ENCODE assay signal across 9 mouse cellular contexts in genomic region chr13:31809701-31810100, GRCm38 (mm10). TPM values are rescaled to one million over a fixed set of nuclear protein-coding genes. Genes with fewer than 3 reads are reported as not detected.
DNase-seq lines count a peak whose midpoint lies in the region; ATAC-seq lines count a peak whose summit lies in the region.
"Had no signal": no experiment of that assay in that cellular context is flagged by ENCODE, and none has a peak within 500 bp of the region (broad histone marks: within the 10 kb centered on the region; RNA-seq: fewer than 3 reads in every experiment).

No protein-coding gene starts in this region.

- H3K27me3 ChIP-seq in embryonic facial prominence, embryonic 12.5 days = peaks cover 67% of the 10 kb centered on the region
- peaks cover 83% of the 10 kb centered on the region for H3K27me3 ChIP-seq in limb, embryonic 12.5 days
- H3K27me3 ChIP-seq: Patski had no signal

- H3K36me3 ChIP-seq in embryonic facial prominence, embryonic 12.5 days = no peaks in the 10 kb centered on the region
- H3K36me3 ChIP-seq in limb, embryonic 12.5 days = peaks cover 17% of the 10 kb centered on the region

- peak overlapping the region; percentile 54; the same call in 1 of the 2 replicates for H3K27ac ChIP-seq in embryonic facial prominence, embryonic 12.5 days
- 0 out of 2 replicates have a peak overlapping the region, but pooled peaks have one; percentile 32 for H3K27ac ChIP-seq in limb, embryonic 12.5 days

- H3K9ac ChIP-seq in embryonic facial prominence, embryonic 12.5 days = peak overlapping the region; percentile 53
- H3K9ac ChIP-seq in limb, embryonic 12.5 days (replicated peaks) = peak overlapping the region; percentile 62

- peak overlapping the region; percentile 40 for H3K4me3 ChIP-seq in embryonic facial prominence, embryonic 12.5 days
- peak overlapping the region; percentile 36 for H3K4me3 ChIP-seq in limb, embryonic 12.5 days (replicated peaks)

- ATAC-seq in embryonic facial prominence, embryonic 12.5 days (ENCODE audit: insufficient number of reproducible peaks, insufficient read depth, low FRiP score, low TSS enrichment) = no peak
- ATAC-seq in limb, embryonic 12.5 days (ENCODE audit: insufficient number of reproducible peaks, insufficient read depth, low FRiP score, low TSS enrichment, low read depth) = no peak
- ATAC-seq in CD4-positive, CD25-positive, alpha-beta regulatory T cell, adult 4 months = no peak
- ATAC-seq: Patski had no signal

- peak; percentile 11 for DNase-seq in kidney, adult 9 months
- no peak for DNase-seq in kidney, adult 11 months
- peak; percentile 39 for DNase-seq in NIH3T3 (ENCODE audit: low read depth)
- DNase-seq in natural killer cell, adult 2 months (ENCODE audit: low spot score in 2 of 2) = no peak
- DNase-seq: gastrocnemius, postnatal 14 days had no signal

- peak overlapping the region; percentile 39 for H3K4me2 ChIP-seq in embryonic facial prominence, embryonic 12.5 days (replicated peaks)
- peak overlapping the region; percentile 38 for H3K4me2 ChIP-seq in limb, embryonic 12.5 days

- no peaks in the 10 kb centered on the region for H3K9me3 ChIP-seq in embryonic facial prominence, embryonic 12.5 days
- no peaks in the 10 kb centered on the region for H3K9me3 ChIP-seq in limb, embryonic 12.5 days

- H3K4me1 ChIP-seq in embryonic facial prominence, embryonic 12.5 days = peaks cover 28% of the 10 kb centered on the region
- H3K4me1 ChIP-seq in limb, embryonic 12.5 days (replicated peaks) = peaks cover 25% of the 10 kb centered on the region

- WGBS in embryonic facial prominence, embryonic 12.5 days = 8% methylated on average over 6 of the region's 6 CpGs
- WGBS in limb, embryonic 12.5 days = 6% methylated on average over 6 of the region's 6 CpGs

RNA-seq across cellular contexts. Expression of gene Foxc1, which starts 3.3 kb away (rescaled TPM):
- 10.4 and 11.6 TPM in 2 replicates for polyA plus RNA-seq in embryonic facial prominence, embryonic 12.5 days (2016; fragmentation: Nextera tagmentation; extraction: Ambion mirVana)
- polyA plus RNA-seq in limb, embryonic 12.5 days (2016; fragmentation: Nextera tagmentation; extraction: Ambion mirVana) = 7.5 and 8.5 TPM in 2 replicates
- not detected for polyA plus RNA-seq in CD4-positive, CD25-positive, alpha-beta regulatory T cell, adult 4 months (2017; shearing (Covaris generic))

Comparison
In these comparisons a context has a peak if more than half of its experiments do, and no peak if none do; other contexts are left out.
1. DNase-seq: peak in kidney, adult 9 months (single experiment) and NIH3T3 (single experiment); none in kidney, adult 11 months (single experiment) and natural killer cell, adult 2 months (0 of 2).